Mouse (Mus musculus) Muller cell, postnatal 12 days (primary cell): ENCODE measurements around the gene Prmt2.

Experiments used
- DNase-seq: peaks from one replicate; pipeline ENCODE4 v3.0.0-alpha.2; 2015; ENCODE audit errors: inconsistent ontology term

The Prmt2 gene

GRCm38 (mm10) chr10:76218240-76218639 lies 19.4 kb downstream of the Prmt2 start:
- no peak for DNase-seq

GRCm38 (mm10) chr10:76217056-76217455 lies 20.6 kb downstream of the Prmt2 start:
- no peak for DNase-seq

GRCm38 (mm10) chr10:76214161-76214560 lies 23.5 kb downstream of the Prmt2 start:
- DNase-seq = no peak

GRCm38 (mm10) chr10:76212121-76212520 lies 25.5 kb downstream of the Prmt2 start:
- no peak for DNase-seq

- DNase-seq = no peak
Measured at GRCm38 (mm10) chr10:76210806-76211205, 26.9 kb downstream of the Prmt2 start.

GRCm38 (mm10) chr10:76209241-76209640 lies 28.4 kb downstream of the Prmt2 start:
- DNase-seq = no peak

GRCm38 (mm10) chr10:76207262-76207796 lies 30.3 kb downstream of the Prmt2 start:
- no peak for DNase-seq

- peak; percentile 4 for DNase-seq
Measured at GRCm38 (mm10) chr10:76203798-76204283, 33.8 kb downstream of the Prmt2 start.

- peak; percentile 70 for DNase-seq
Measured at GRCm38 (mm10) chr10:76201978-76202377, 35.7 kb downstream of the Prmt2 start.

GRCm38 (mm10) chr10:76201416-76201815 lies 36.2 kb downstream of the Prmt2 start:
- no peak for DNase-seq

- no peak for DNase-seq
Measured at GRCm38 (mm10) chr10:76188010-76188409, 49.7 kb downstream of the Prmt2 start.

GRCm38 (mm10) chr10:76185216-76185615 lies 52.4 kb downstream of the Prmt2 start:
- no peak for DNase-seq

- no peak for DNase-seq
Measured at GRCm38 (mm10) chr10:76174899-76175298, 62.8 kb downstream of the Prmt2 start.

GRCm38 (mm10) chr10:76158009-76158408 lies 79.7 kb downstream of the Prmt2 start:
- DNase-seq = no peak

GRCm38 (mm10) chr10:76157528-76157927 lies 80.1 kb downstream of the Prmt2 start:
- no peak for DNase-seq
